Mouse (Mus musculus) c-Kit-negative CD71-positive TER-119-positive erythroid progenitor cells, embryonic 14.5 days (primary cell): Measurements from ENCODE around the gene Adamts13.

ENCODE experiments used
- DNase-seq: peaks from one replicate; pipeline ENCODE4 v3.0.0-alpha.2; 2013; ENCODE audit warnings: low read depth, low spot score

Adamts13 gene

GRCm38 (mm10) chr2:26973116-26973515, at the start of gene Adamts13:
Gene Adamts13 (plus strand): TSS chr2:26973416.
- DNase-seq: no peak

DNA sequence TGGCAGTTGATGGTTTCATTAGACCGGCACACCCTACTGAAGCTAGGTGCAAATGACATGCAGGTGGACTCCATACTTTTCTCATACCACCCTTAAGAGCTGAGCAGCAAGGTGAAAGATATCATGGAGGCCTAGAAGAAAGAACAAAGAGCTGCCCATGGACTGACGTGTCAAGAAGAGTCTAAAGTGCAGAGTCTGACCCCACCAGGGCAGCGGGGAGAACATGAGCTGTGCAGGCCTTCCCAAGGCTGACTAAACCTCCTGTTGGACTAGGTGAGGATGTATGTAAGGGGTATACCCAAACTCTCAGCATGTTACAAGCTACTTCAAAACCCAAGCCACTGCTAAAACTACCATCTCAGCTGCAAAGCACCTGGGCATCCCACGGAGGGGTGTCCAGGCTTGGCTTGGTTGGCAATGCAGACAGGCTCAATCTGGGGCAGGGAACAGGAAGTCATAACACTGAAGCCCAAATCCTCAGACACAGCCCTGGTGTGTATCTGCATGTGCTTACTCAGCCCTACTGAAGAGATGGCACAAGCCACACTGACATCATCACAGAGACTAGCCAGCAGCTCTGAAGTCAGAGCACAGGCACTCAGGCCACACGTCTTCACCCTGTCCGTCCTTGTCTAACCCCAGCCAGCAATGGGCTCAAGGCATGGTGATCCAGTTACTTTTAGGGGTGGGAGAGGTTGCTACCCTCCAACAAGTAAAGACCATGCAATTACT, 45.3 kb upstream of the Adamts13 start:
- no peak for DNase-seq

DNA sequence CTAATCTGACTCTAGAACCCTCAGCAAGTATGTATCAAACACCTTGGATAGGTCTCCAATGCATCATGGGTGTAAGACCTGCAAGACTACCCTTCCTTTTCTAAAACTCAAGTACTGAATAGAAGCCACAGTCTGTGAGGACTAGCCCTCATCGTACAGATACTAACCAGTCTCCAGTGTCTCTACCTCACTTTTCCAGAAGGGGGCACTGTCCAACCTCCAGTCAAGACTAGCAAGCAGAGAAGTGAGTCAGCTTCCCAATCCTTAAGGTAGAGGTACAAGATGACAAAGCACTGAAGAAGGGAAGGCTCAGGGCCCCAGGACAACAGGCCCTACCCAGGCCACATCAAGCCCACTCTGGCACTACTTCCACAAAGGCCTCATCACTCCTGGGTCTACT, 42.8 kb upstream of the Adamts13 start:
- peak; percentile 71 for DNase-seq

DNA sequence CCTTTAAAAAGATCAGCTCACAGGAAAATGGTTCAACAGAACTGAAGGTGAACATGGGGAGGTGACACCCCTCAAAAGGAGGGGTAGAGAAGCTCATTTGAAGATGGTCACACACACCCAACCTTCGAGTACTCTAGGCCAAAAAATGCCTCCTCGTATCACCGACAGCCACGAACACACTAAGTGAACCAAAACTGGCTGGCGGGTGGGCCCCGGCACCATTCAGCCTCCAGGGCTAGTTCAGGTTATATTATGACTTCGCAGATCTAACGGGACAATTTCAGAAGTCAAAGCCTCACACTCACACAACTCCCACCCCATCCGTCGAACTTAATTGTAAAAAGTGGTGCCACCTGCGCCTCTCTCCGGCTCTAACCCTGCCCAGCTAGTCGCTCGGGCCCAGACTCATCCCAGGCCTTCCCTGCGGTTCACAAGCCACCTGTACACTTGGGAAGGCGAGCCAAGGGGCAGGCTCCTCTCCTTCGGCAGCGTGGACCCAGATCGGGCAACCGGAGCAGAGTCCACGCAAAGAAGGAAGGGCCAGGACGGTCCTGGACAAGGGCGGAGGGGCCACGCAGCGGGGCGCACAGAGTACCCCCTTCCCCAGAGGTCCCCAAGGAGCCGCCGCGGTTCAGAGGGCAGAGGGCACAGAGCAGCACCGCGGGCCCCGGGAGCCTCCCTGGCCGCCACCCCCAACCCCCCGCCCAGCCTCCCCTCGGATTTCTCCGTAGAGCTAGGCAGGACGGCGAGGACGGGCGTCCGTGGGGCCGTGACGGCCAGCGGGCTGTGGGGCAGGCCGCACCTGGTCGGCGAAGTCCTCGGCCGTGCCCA, 40.5 kb upstream of the Adamts13 start:
- DNase-seq: no peak

GRCm38 (mm10) chr2:26933304-26934055, 39.7 kb upstream of the Adamts13 start, which contains the start of the genes Surf4 and Stkld1:
Gene Surf4 (minus strand): TSS chr2:26933928.
Gene Stkld1 (plus strand): TSS chr2:26934047.
- DNase-seq: peak; percentile 90

DNA sequence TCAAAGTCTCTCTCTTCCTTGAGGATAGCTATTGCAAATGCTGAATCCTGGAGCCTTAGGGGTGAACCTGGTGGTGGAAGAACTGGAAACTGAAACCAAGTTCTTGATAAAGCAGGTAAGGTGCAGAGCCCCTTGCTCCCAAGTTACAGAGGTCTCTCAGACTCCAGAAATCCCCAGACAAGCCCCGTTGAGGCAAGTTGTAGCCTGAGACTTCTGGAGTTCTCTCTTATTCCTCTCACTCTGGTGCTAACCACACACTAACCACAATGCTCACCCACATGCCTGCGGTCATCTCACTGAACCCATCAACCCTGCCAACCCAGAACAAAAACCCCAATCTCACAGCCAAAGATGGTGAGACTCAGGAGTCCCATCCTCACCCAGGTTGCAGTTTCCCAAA, 37.9 kb upstream of the Adamts13 start:
- DNase-seq: no peak

GRCm38 (mm10) chr2:26936425-26936824, 36.8 kb upstream of the Adamts13 start:
- DNase-seq: no peak

DNA sequence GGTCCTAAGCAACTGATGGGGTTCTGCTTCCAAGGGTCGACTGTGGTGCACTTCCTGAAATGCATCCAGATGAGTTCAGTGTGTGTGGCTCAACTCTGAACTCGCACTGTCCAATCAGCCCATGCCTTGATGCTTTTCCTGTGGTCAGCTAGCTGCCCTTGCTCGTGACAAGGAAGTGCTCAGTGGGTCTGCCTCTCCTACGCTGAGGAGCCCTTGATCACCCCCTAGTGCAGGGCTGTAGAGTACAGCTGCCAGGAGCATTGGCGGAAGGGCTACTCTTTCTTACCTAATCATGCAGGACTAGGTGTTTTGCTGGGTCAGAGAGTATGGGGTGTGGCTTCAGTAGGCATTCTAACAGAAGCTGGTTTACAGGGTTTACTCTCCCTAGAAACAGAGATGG, 31.7 kb upstream of the Adamts13 start:
- DNase-seq: no peak

DNA sequence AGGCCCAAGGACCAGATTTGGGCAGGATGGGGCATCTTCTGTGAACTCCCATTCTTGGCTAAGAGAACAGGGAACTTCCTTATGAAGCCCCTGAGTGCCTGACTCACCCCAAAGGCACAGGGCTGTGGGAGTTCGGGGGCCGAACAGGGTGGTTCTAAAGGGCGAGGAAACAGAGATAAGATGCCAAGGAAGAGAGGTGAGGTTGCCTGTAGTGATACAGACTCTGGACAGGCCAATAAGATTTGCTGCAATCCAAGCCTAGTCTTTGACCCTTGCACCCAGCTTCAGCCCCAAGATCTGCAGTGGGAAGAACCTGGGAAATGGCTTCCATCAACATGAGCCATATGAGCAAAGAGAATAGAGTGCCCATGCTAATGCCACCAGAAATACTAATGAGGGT, 30.0 kb upstream of the Adamts13 start:
- no peak for DNase-seq

GRCm38 (mm10) chr2:26950411-26950810, 22.8 kb upstream of the Adamts13 start:
- no peak for DNase-seq

DNA sequence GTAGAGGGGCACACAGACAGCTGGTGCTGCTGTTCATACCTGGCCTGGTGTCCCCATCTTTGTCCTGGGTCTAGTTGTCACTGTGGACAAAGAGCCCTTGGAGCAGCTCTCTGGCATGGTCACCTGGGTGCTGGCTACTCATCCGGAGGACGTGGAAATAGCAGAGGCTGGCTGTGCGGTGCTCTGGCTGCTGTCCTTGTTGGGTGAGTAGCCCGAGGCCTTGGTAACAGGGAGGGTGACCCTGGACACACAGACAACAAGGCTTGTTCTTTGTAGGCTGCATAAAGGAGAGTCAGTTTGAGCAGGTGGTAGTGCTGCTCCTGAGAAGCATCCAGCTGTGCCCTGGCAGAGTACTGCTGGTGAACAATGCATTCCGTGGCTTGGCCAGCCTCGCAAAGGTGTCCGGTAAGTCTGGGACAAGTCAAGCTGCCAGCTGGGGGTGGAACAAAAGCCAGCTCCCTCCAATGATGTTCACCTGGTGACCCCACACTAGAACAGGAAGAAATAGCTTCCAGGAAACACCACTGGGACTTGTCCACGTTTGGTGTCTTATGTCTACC, 21.8 kb upstream of the Adamts13 start:
- no peak for DNase-seq

GRCm38 (mm10) chr2:26952193-26952592, 21.0 kb upstream of the Adamts13 start:
- DNase-seq: no peak

- no peak for DNase-seq
Measured at GRCm38 (mm10) chr2:26952866-26953265, 20.4 kb upstream of the Adamts13 start.

- no peak for DNase-seq
Measured at GRCm38 (mm10) chr2:26954735-26955395, 18.4 kb upstream of the Adamts13 start.

DNA sequence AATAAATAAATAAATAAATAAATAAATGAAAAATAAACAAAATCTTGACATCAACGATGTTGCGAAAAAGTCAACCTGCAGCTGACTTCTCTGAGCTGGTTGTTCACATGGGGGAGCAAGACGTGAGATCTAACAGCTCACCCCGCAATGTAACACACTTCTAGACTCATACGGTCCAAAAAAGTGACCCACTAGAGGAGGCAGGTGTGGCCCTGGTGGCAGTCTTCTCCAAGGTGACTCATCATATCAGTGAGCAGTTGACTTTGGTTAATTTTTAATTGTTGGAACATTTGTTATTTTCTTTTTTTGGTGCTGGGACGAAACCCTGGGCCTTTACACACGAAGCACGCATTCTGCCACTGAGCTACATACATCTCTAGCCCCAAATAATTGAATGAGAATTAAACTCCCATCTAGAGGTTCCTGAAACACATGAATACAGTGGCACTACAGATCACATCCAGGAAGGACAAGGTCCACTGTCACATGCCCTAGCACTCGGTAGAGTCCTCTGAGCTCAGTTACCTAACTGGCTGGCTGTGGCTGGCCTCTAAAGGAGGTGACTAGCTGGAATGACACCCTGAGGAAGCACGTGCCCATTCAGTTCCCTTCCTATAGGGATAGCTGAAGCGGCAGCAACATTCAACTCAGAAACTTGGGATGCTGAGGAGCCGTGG, 16.3 kb upstream of the Adamts13 start:
- no peak for DNase-seq

DNA sequence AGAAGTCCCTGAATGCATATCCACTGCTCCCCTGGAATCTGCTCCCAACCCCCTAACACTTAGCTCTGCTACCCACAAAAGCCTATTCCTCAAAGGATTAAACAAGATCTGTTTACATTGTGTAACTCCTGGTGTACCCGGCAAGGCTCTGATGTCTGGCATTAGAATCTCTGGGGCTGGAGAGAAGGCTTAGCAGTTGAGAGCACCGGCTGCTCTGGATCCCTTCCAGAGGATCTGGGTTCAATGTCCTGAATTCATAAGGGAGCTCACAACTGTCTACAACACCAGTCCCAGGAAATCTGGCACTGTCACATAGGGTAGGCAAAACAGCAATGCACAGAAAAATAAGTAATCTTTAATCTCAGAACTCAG, 15.7 kb upstream of the Adamts13 start:
- no peak for DNase-seq

- no peak for DNase-seq
Measured at GRCm38 (mm10) chr2:26960756-26961155, 12.5 kb upstream of the Adamts13 start.

DNA sequence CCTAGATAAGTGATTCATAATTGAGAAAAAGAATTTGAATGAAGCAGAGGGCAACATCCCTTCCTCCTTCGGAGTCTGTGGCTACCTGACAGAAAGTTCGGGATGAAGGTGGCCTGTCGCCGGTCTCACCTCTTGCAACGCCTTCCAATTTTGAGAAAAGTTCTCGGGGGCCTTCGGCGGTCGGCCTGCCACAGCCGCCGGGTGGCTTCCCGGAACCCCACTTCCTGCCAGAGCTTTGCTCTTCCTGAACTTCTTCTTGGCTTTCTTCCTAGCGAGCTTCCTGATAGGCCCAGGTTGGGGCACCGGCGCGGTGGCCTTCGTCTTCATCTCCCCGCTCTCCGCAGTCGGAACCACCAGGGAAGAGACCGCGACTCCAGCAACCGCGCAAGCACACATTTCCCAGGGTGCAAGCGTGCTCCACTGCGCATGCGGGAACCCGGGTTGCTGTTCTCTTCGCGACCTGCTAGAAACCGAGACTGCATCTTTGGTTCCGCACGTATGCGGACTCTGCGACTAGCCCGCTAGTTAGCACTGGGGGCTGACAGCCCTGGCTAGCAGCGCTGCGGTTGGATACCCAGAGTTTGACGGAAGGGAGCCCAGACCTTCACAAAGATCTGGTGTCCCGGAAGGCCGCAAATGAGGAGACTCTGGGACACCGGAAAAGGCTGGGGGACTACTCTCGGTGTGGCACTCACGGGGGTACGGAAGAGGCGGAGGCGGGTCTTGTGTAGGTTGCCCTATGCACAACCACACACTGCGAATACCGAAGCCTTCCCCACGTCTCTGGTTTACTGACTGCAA, 9.1 kb upstream of the Adamts13 start, which contains the start of gene Rexo4:
Gene Rexo4, minus strand, starts transcription at position 464 of the 801 bp plus-strand sequence.
- DNase-seq: peak; percentile 89

- DNase-seq: no peak
Measured at GRCm38 (mm10) chr2:26964724-26965370, 8.4 kb upstream of the Adamts13 start.
